12 mouse cellular contexts compared by ENCODE assay signal in the genomic region with DNA sequence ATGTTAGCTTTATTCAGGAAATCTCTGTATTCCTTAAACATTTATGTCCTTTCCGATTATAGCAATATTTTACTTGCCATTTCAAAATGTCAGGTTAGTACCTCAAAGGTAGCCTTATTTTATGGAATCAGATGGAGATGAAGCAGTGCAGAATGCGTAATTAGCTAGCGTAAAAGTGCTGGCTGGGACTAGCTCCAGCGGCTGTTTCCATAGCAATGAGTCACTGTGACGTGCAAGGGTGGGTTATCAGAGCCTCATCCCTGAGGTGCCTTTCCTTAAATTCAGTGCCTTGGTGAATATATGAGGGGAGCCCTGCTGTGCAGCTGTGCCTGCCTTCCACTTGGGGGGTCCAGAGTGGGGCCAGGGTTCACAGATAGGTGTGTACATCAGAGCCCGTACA. TPM values are rescaled to one million over a fixed set of nuclear protein-coding genes. Genes with fewer than 3 reads are reported as not detected.
DNase-seq lines count a peak whose midpoint lies in the region; ATAC-seq and TF ChIP-seq lines count a peak whose summit lies in the region.
"Had no signal": no experiment of that assay in that cellular context is flagged by ENCODE, and none has a peak within 500 bp of the region (broad histone marks: within the 10 kb centered on the region; RNA-seq: fewer than 3 reads in every experiment).

No protein-coding gene starts in this region.

- 30% methylated on average over 6 of the region's 6 CpGs for WGBS in hindbrain, embryonic 14.5 days
- 40% methylated on average over 6 of the region's 6 CpGs for WGBS in midbrain, embryonic 13.5 days
- WGBS in kidney, adult 2 months: 58% methylated on average over 6 of the region's 6 CpGs
- WGBS in embryonic facial prominence, embryonic 10.5 days: 77% methylated on average over 6 of the region's 6 CpGs

- peaks cover 29% of the 10 kb centered on the region for H3K4me1 ChIP-seq in hindbrain, embryonic 14.5 days (replicated peaks; ENCODE audit: control insufficient read depth, insufficient read depth, low read length)
- H3K4me1 ChIP-seq in midbrain, embryonic 13.5 days (replicated peaks): peaks cover 29% of the 10 kb centered on the region
- no peaks in the 10 kb centered on the region for H3K4me1 ChIP-seq in kidney, adult 2 months (ENCODE audit: control insufficient read depth, insufficient read depth, low read length)
- peaks cover 13% of the 10 kb centered on the region for H3K4me1 ChIP-seq in embryonic facial prominence, embryonic 10.5 days
- H3K4me1 ChIP-seq: stomach, embryonic 15.5 days had no signal

- H3K36me3 ChIP-seq in hindbrain, embryonic 14.5 days (replicated peaks; ENCODE audit: control insufficient read depth, insufficient read depth): no peaks in the 10 kb centered on the region; the same call in 1 of the 2 replicates
- H3K36me3 ChIP-seq in midbrain, embryonic 13.5 days: peaks cover 37% of the 10 kb centered on the region
- H3K36me3 ChIP-seq in kidney, adult 2 months (ENCODE audit: control insufficient read depth, insufficient read depth, low read length): no peaks in the 10 kb centered on the region
- no peaks in the 10 kb centered on the region for H3K36me3 ChIP-seq in embryonic facial prominence, embryonic 10.5 days (replicated peaks)
- H3K36me3 ChIP-seq: stomach, embryonic 15.5 days had no signal

- DNase-seq in retina, embryonic 14.5 days (ENCODE audit: low spot score): peak; percentile 22
- DNase-seq in retina, postnatal 1 day: no peak
- peak; percentile 79 for DNase-seq in hindbrain, embryonic 14.5 days (ENCODE audit: low spot score)
- DNase-seq in right cerebral cortex, postnatal 4 days: peak; percentile 65
- DNase-seq in kidney, adult 2 months: no peak
- no peak for DNase-seq in embryonic facial prominence, embryonic 10.5 days (ENCODE audit: low spot score)
- DNase-seq: kidney, postnatal 36 days had no signal

- ATAC-seq in hindbrain, embryonic 14.5 days (ENCODE audit: low FRiP score): peak; percentile 68
- peak; percentile 71 for ATAC-seq in midbrain, embryonic 13.5 days
- no peak for ATAC-seq in activated CD4-positive, CD25-positive, alpha-beta regulatory T cell, adult 4 months

- H3K9me3 ChIP-seq in hindbrain, embryonic 14.5 days (ENCODE audit: control insufficient read depth, low read length): no peaks in the 10 kb centered on the region
- H3K9me3 ChIP-seq in midbrain, embryonic 13.5 days: no peaks in the 10 kb centered on the region
- H3K9me3 ChIP-seq in embryonic facial prominence, embryonic 10.5 days: no peaks in the 10 kb centered on the region
- H3K9me3 ChIP-seq: stomach, embryonic 15.5 days had no signal

- peak overlapping the region; percentile 84 for H3K27ac ChIP-seq in hindbrain, embryonic 14.5 days
- peak overlapping the region; percentile 91 for H3K27ac ChIP-seq in midbrain, embryonic 13.5 days
- H3K27ac ChIP-seq in kidney, adult 2 months (ENCODE audit: insufficient read depth, low read depth, low read length): no peak overlapping the region
- H3K27ac ChIP-seq in embryonic facial prominence, embryonic 10.5 days (replicated peaks): no peak overlapping the region
- H3K27ac ChIP-seq: stomach, embryonic 15.5 days had no signal

- no peak for TF ChIP-seq CTCF in kidney, adult 2 months (conservative IDR thresholded peaks at IDR 0.05; ENCODE audit: insufficient read depth, insufficient read length, low read depth, low read length)

- no peaks in the 10 kb centered on the region for H3K27me3 ChIP-seq in hindbrain, embryonic 14.5 days (ENCODE audit: control insufficient read depth, insufficient read depth, low read length)
- no peaks in the 10 kb centered on the region for H3K27me3 ChIP-seq in midbrain, embryonic 13.5 days
- H3K27me3 ChIP-seq in kidney, adult 2 months (replicated peaks; ENCODE audit: control insufficient read depth, insufficient read depth, low read length): no peaks in the 10 kb centered on the region
- no peaks in the 10 kb centered on the region for H3K27me3 ChIP-seq in embryonic facial prominence, embryonic 10.5 days (replicated peaks; ENCODE audit: low read depth, poor library complexity, severe bottlenecking)
- H3K27me3 ChIP-seq: stomach, embryonic 15.5 days had no signal

- no peak overlapping the region for H3K4me3 ChIP-seq in hindbrain, embryonic 14.5 days (replicated peaks; ENCODE audit: low read length)
- H3K4me3 ChIP-seq in midbrain, embryonic 13.5 days (replicated peaks): no peak overlapping the region
- no peak overlapping the region for H3K4me3 ChIP-seq in kidney, adult 2 months (ENCODE audit: insufficient read depth, low read depth, low read length)
- H3K4me3 ChIP-seq in embryonic facial prominence, embryonic 10.5 days: no peak overlapping the region
- H3K4me3 ChIP-seq: myocyte; stomach, embryonic 15.5 days had no signal

- 0 out of 2 replicates have a peak overlapping the region, but pooled peaks have one; percentile 18 for H3K9ac ChIP-seq in hindbrain, embryonic 14.5 days
- H3K9ac ChIP-seq in midbrain, embryonic 13.5 days (replicated peaks): no peak overlapping the region
- H3K9ac ChIP-seq: stomach, embryonic 15.5 days had no signal

- no peak overlapping the region for H3K4me2 ChIP-seq in hindbrain, embryonic 14.5 days (replicated peaks)
- H3K4me2 ChIP-seq in midbrain, embryonic 13.5 days (replicated peaks): no peak overlapping the region
- H3K4me2 ChIP-seq: stomach, embryonic 15.5 days had no signal

- no peak for TF ChIP-seq POLR2A in kidney, adult 2 months (IDR thresholded peaks at IDR 0.05; ENCODE audit: low read depth, low read length)

RNA-seq across cellular contexts. Expression of a gene that starts 17.1 kb away (rescaled TPM):
- 18.6 and 20.3 TPM in 2 replicates for polyA plus RNA-seq in hindbrain, embryonic 14.5 days (2014; fragmentation: Nextera tagmentation; extraction: Ambion mirVana)
- polyA plus RNA-seq in midbrain, embryonic 13.5 days (2015; fragmentation: Nextera tagmentation; extraction: Ambion mirVana): 33.4 and 38.8 TPM in 2 replicates
- polyA plus RNA-seq in activated CD4-positive, CD25-positive, alpha-beta regulatory T cell, adult 4 months (2017; shearing (Covaris generic)): not detected
- polyA plus RNA-seq in kidney, adult 2 months (2012; rRNA removed): 0.16 and 0.17 TPM in 2 replicates
- polyA plus RNA-seq in embryonic facial prominence, embryonic 10.5 days (2016; fragmentation: Nextera tagmentation; extraction: Ambion mirVana): 1.00 and 2.5 TPM in 2 replicates
- polyA plus RNA-seq: lung, embryonic 16.5 days had no signal

RNA-seq across cellular contexts. Expression of a gene that starts 43.4 kb away (rescaled TPM):
- polyA plus RNA-seq in hindbrain, embryonic 14.5 days (2014; fragmentation: Nextera tagmentation; extraction: Ambion mirVana): 25.6 and 29.1 TPM in 2 replicates
- polyA plus RNA-seq in midbrain, embryonic 13.5 days (2015; fragmentation: Nextera tagmentation; extraction: Ambion mirVana): 6.0 and 7.2 TPM in 2 replicates
- polyA plus RNA-seq in activated CD4-positive, CD25-positive, alpha-beta regulatory T cell, adult 4 months (2017; shearing (Covaris generic)): under 1 TPM; 0.12 to 0.22 TPM
- polyA plus RNA-seq in kidney, adult 2 months (2012; rRNA removed): 0.02 TPM in 1 of 2 replicates, not detected in the other
- polyA plus RNA-seq in embryonic facial prominence, embryonic 10.5 days (2016; fragmentation: Nextera tagmentation; extraction: Ambion mirVana): 0.11 and 0.40 TPM in 2 replicates

Comparison
In these comparisons a context has a peak if more than half of its experiments do, and no peak if none do; other contexts are left out.
1. DNase-seq: peak in retina, embryonic 14.5 days (single experiment), hindbrain, embryonic 14.5 days (single experiment) and right cerebral cortex, postnatal 4 days (single experiment); none in retina, postnatal 1 day (single experiment), kidney, adult 2 months (single experiment) and embryonic facial prominence, embryonic 10.5 days (single experiment).
2. H3K27ac ChIP-seq: peak in hindbrain, embryonic 14.5 days (single experiment) and midbrain, embryonic 13.5 days (single experiment); none in kidney, adult 2 months (single experiment) and embryonic facial prominence, embryonic 10.5 days (single experiment).